Mouse (Mus musculus) liver, postnatal 0 days (tissue): ENCODE measurements around the gene Dock1. TPM values are rescaled to one million over a fixed set of nuclear protein-coding genes. Genes with fewer than 3 reads are reported as not detected.

Source experiments
- ATAC-seq: fragments of 200-750 bp; cut with Nextera tagmentation; 2 replicates; pipeline ENCODE4 v1.8.0; 2017; ENCODE audit warnings: mild to moderate bottlenecking, moderate library complexity
- DNase-seq: peaks from one replicate; pipeline ENCODE4 v3.0.0-alpha.2; 2016
- H3K27ac ChIP-seq: fragments of 300-500 bp; sonication (generic); 2 replicates; pipeline ENCODE4 v1.5.1; 2014; ENCODE audit warnings: antibody characterized with exemption, moderate library complexity, mild to moderate bottlenecking, low read depth
- H3K27me3 ChIP-seq: fragments of 300-500 bp; sonication (generic); 2 replicates; pipeline ENCODE4 v1.6.1; 2014; ENCODE audit warnings: low read length, control low read depth, mixed read lengths; ENCODE audit not compliant: insufficient read depth
- H3K36me3 ChIP-seq: fragments of 300-500 bp; sonication (generic); replicated peaks from 2 replicates; pipeline ENCODE4 v1.6.1; 2014; ENCODE audit warnings: mild to moderate bottlenecking, control low read depth, low read length, moderate library complexity, mixed read lengths; ENCODE audit not compliant: insufficient read depth
- H3K4me1 ChIP-seq: fragments of 300-500 bp; sonication (generic); 2 replicates; pipeline ENCODE4 v1.6.1; 2014; ENCODE audit warnings: antibody characterized with exemption, mild to moderate bottlenecking, control low read depth; ENCODE audit not compliant: insufficient read depth
- H3K4me2 ChIP-seq: fragments of 300-500 bp; sonication (generic); 2 replicates; pipeline ENCODE4 v1.6.1; 2014; ENCODE audit warnings: low read depth, mild to moderate bottlenecking, low read length, moderate library complexity, mixed read lengths
- H3K4me3 ChIP-seq: fragments of 300-500 bp; sonication (generic); 2 replicates; pipeline ENCODE4 v1.5.1; 2014; ENCODE audit warnings: low read depth, low read length
- H3K9ac ChIP-seq: fragments of 300-500 bp; sonication (generic); replicated peaks from 2 replicates; pipeline ENCODE4 v1.6.1; 2014; ENCODE audit warnings: mild to moderate bottlenecking, moderate library complexity
- H3K9me3 ChIP-seq: fragments of 300-500 bp; sonication (generic); 2 replicates; pipeline ENCODE4 v1.6.1; 2016; ENCODE audit warnings: mild to moderate bottlenecking, control low read depth, low read length, mixed read lengths
- CTCF ChIP-seq: sonication (generic); IDR thresholded peaks from 2 replicates; pipeline ENCODE4 v1.5.1; 2016; ENCODE audit warnings: antibody characterized with exemption, low read depth
- EP300 ChIP-seq: IDR thresholded peaks from 2 replicates; pipeline ENCODE4 v1.6.1; 2016; ENCODE audit warnings: antibody characterized with exemption, low read depth, mild to moderate bottlenecking
- WGBS: fragments of 180-500 bp; shearing (Covaris S2); extraction: QIAGEN DNeasy Blood & Tissue Kit; methylation state at CpG from one replicate; pipeline ENCODE4 v1.1.7; 2014; ENCODE audit not compliant: insufficient replicate concordance; 5-methylcytosine and 5-hydroxymethylcytosine counted together
- polyA plus RNA-seq: library from polyadenylated mRNA; unstranded; fragments of >200 nt; fragmentation: Nextera tagmentation; extraction: Ambion mirVana; gene quantifications from 2 replicates; pipeline ENCODE4 v1.2.1, GENCODE M21; 2015

Dock1 gene
- polyA plus RNA-seq, 1 experiment from 2014 or later, result 3.2 TPM

DNA sequence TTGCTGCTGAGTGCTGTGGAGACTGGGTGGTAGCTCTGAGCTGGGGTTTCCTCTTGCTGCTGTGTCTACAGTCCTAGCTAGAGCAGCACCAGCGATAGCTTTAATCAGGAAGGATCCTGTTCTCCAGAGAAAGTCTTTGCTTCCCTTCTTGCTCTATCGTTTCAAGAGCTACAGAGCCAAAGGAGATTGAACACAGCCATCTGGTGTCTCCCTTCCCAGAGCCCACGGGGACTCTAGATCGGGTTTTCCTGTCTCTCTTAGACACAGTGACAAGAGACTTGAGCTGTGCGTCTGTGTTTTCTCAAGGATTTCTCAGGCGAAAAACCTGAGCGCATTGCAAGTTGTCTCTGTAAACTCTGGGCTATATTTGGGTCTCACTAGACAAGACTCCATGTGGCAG is 413.6 kb downstream of the Dock1 start:
- no peaks in the 10 kb centered on the region for H3K36me3 ChIP-seq
- no peak for TF ChIP-seq EP300
- TF ChIP-seq CTCF, result no peak
- H3K27me3 ChIP-seq, result no peaks in the 10 kb centered on the region
- no peak for ATAC-seq
- no peaks in the 10 kb centered on the region for H3K4me1 ChIP-seq
- no peak overlapping the region for H3K27ac ChIP-seq
- no peak overlapping the region for H3K4me3 ChIP-seq
- DNase-seq, result no peak
- 84% methylated on average over 7 of the region's 7 CpGs for WGBS
- no peak overlapping the region for H3K9ac ChIP-seq
- H3K9me3 ChIP-seq, result no peaks in the 10 kb centered on the region
- H3K4me2 ChIP-seq, result no peak overlapping the region

DNA sequence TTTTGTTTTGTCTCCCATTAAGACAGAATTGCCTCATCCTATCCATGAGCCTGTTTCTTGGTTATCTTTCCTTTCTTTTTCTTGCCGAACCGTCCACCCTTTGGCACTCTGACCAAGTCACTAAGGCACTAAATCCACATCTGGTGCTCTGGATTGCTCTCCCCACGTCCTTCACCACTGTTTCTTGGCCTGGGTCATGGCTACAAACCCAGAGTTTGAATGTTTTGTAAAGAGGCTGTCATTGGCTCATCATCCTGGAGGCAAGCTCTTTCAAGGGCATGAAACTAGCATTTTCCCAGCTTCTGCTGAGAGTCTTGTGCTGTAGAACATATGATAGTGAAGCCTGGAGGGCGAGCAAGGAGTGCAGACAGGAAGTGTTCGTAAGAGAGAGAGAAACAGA is 416.1 kb downstream of the Dock1 start:
- no peak for DNase-seq
- ATAC-seq, result no peak
- no peak overlapping the region for H3K27ac ChIP-seq
- H3K4me2 ChIP-seq, result no peak overlapping the region
- TF ChIP-seq CTCF (no peak), EP300 (no peak)
- WGBS, result 74% methylated on average over 5 of the region's 5 CpGs
- no peaks in the 10 kb centered on the region for H3K27me3 ChIP-seq
- no peak overlapping the region for H3K4me3 ChIP-seq
- H3K9me3 ChIP-seq, result no peaks in the 10 kb centered on the region
- H3K9ac ChIP-seq, result no peak overlapping the region
- no peaks in the 10 kb centered on the region for H3K36me3 ChIP-seq
- no peaks in the 10 kb centered on the region for H3K4me1 ChIP-seq

DNA sequence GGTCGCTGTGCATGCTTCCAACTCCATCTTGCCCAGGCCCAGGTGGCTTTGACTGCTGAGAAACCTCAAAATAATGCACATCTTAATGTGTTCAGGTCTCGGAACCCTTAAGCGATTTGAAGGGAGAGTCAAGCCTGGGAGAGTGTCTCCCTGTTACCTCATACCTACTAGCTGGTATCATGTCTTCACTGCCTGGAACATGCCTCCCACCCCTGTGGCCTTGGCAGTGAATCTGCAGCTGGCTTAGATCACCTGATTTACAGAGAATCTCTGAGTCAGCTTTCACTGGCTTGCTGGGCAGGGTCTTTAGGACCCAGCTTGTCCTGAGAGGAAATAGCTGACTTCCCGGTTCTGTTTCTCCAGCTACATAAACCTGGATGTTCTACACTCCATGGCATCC is 419.2 kb downstream of the Dock1 start:
- Histone ChIP-seq H3K4me2 (no peak overlapping the region), H3K4me3 (no peak overlapping the region), H3K9ac (no peak overlapping the region), H3K27ac (no peak overlapping the region), H3K36me3 (no peaks in the 10 kb centered on the region), H3K4me1 (no peaks in the 10 kb centered on the region), H3K9me3 (no peaks in the 10 kb centered on the region), H3K27me3 (no peaks in the 10 kb centered on the region)
- TF ChIP-seq EP300, result no peak
- TF ChIP-seq CTCF, result no peak
- ATAC-seq, result no peak
- WGBS, result 72% methylated on average over 4 of the region's 4 CpGs
- no peak for DNase-seq

DNA sequence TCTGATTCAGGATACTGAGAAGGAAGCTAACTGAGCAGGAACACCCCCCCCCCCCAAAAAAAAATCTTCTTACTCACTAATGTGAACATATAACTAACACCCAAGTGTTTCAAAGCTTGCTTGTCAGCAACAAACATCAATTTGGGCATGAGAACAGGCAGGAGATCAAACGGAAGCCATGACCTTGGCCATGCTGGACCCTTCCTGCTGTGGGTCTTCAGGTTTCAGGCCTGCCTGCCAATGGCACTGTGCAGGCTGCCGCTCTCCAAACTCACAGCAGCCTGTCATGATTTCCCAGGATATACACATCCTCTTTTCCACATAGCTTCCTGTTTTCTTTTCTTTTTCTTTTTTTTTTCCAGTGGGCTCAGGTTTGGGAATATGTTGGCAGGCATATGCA is 423.4 kb downstream of the Dock1 start:
- TF ChIP-seq EP300 (no peak), CTCF (no peak)
- Histone ChIP-seq H3K4me1 (no peaks in the 10 kb centered on the region), H3K4me3 (no peak overlapping the region), H3K27ac (no peak overlapping the region), H3K27me3 (no peaks in the 10 kb centered on the region), H3K9ac (no peak overlapping the region), H3K9me3 (no peaks in the 10 kb centered on the region), H3K4me2 (no peak overlapping the region), H3K36me3 (no peaks in the 10 kb centered on the region)
- DNase-seq (no peak), ATAC-seq (no peak)
- WGBS, result 54% methylated on average over 2 of the region's 2 CpGs

DNA sequence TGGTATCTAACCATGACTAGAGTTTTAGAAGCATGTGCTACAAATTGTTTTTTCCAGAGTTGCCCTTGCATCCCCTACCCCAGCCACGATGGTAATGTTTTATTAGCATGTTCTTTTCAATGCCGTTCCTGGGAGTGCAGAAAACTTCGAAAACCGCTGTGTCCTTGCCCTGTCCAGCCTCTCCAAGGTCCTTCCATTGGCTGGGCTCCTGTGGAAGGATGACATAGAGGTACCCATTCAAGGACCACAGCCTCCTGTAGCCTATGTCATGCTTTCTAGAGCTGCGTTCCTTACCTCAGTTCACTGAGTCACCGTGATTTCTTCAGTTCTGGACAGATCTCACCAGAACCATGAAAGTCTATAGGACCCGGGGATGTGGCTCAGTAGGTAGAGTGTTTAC is 431.5 kb downstream of the Dock1 start:
- no peaks in the 10 kb centered on the region for H3K9me3 ChIP-seq
- no peaks in the 10 kb centered on the region for H3K27me3 ChIP-seq
- H3K4me1 ChIP-seq, result no peaks in the 10 kb centered on the region
- H3K4me2 ChIP-seq, result no peak overlapping the region
- no peak overlapping the region for H3K4me3 ChIP-seq
- ATAC-seq, result no peak
- TF ChIP-seq EP300 (no peak), CTCF (no peak)
- H3K9ac ChIP-seq, result no peak overlapping the region
- WGBS, result 77% methylated on average over 7 of the region's 7 CpGs
- no peak overlapping the region for H3K27ac ChIP-seq
- no peak for DNase-seq
- H3K36me3 ChIP-seq, result no peaks in the 10 kb centered on the region; the same call in 1 of the 2 replicates

DNA sequence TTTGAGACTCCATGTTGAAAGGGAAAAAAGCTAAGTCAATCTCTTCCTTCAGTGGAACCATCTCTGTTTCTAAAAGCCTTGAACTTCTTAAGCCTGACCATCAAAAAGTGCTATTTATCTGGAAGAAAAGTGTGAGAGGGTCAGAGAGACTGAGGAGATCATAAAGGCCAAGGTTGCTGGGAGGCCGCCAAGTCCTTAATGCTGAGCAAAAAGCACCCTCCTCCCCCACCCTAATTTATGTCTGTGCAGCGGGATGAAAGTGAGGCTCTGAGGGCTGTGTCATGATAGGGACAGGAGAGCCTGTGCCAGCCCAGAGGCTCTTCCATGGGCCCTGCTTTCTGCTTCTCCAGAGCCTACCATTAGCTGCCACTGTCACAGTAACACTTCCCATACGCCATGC is 436.1 kb downstream of the Dock1 start:
- 85% methylated on average over 3 of the region's 3 CpGs for WGBS
- Histone ChIP-seq H3K4me1 (no peaks in the 10 kb centered on the region), H3K27ac (no peak overlapping the region), H3K9me3 (no peaks in the 10 kb centered on the region), H3K27me3 (no peaks in the 10 kb centered on the region), H3K36me3 (peaks cover 10% of the 10 kb centered on the region), H3K4me3 (no peak overlapping the region), H3K4me2 (no peak overlapping the region), H3K9ac (no peak overlapping the region)
- no peak for TF ChIP-seq CTCF
- no peak for TF ChIP-seq EP300
- no peak for DNase-seq
- no peak for ATAC-seq

DNA sequence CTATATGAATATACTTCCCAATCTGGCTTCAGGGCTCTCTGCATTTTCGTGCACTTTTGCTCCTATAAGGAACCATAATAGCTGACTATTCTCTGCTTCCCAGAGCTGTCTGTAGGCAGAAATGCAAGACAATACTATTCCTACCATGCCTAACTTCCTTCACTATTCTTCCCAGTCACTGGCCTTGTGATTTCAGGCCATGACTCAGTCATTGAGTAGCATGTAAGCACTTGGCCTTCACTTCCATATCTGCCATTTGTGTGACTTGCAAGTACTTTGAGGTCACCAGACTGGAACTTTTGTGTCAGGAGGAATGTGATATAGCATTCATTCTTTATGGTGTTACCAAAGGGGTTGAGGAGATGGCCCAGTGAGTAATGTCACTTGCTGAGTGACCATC is 439.9 kb downstream of the Dock1 start:
- no peaks in the 10 kb centered on the region for H3K27me3 ChIP-seq

More for the DNA sequence above, 439.9 kb downstream of the Dock1 start:
- H3K36me3 ChIP-seq, result peaks cover 18% of the 10 kb centered on the region
- ATAC-seq (no peak), DNase-seq (no peak)
- H3K9ac ChIP-seq, result no peak overlapping the region
- TF ChIP-seq EP300 (no peak), CTCF (no peak)
- no peaks in the 10 kb centered on the region for H3K4me1 ChIP-seq
- WGBS, result 74% methylated on average over 1 of the region's 1 CpGs
- no peak overlapping the region for H3K4me2 ChIP-seq
- H3K27ac ChIP-seq, result no peak overlapping the region
- no peak overlapping the region for H3K4me3 ChIP-seq
- H3K9me3 ChIP-seq, result no peaks in the 10 kb centered on the region
